Mouse (Mus musculus) intestine, embryonic 14.5 days (tissue): Measurements from ENCODE around the gene Arrdc1. TPM values are rescaled to one million over a fixed set of nuclear protein-coding genes. Genes with fewer than 3 reads are reported as not detected.

Experiments
- ATAC-seq: fragments of 200-750 bp; cut with Nextera tagmentation; replicated peaks from 2 replicates; pipeline ENCODE4 v1.8.0; 2017; ENCODE audit warnings: low read depth, moderate number of reproducible peaks, moderate TSS enrichment, moderate library complexity; ENCODE audit not compliant: low FRiP score, low TSS enrichment
- DNase-seq: peaks from one replicate; pipeline ENCODE4 v3.0.0-alpha.2; 2018; ENCODE audit warnings: low spot score
- H3K27ac ChIP-seq: fragments of 300-500 bp; sonication (generic); 2 replicates; pipeline ENCODE4 v1.5.1; 2014; ENCODE audit warnings: low read depth, mild to moderate bottlenecking, control low read depth
- H3K27me3 ChIP-seq: fragments of 300-500 bp; sonication (generic); replicated peaks from 2 replicates; pipeline ENCODE4 v1.6.1; 2014; ENCODE audit warnings: low read length, control low read depth; ENCODE audit not compliant: control insufficient read depth, insufficient read depth
- H3K36me3 ChIP-seq: fragments of 300-500 bp; sonication (generic); 2 replicates; pipeline ENCODE4 v1.6.1; 2014; ENCODE audit warnings: low read length, control low read depth; ENCODE audit not compliant: control insufficient read depth, insufficient read depth
- H3K4me1 ChIP-seq: fragments of 300-500 bp; sonication (generic); replicated peaks from 2 replicates; pipeline ENCODE4 v1.6.1; 2014; ENCODE audit warnings: low read length, control low read depth, mixed read lengths; ENCODE audit not compliant: control insufficient read depth, insufficient read depth
- H3K4me2 ChIP-seq: fragments of 300-500 bp; sonication (generic); 2 replicates; pipeline ENCODE4 v1.6.1; 2014; ENCODE audit warnings: low read length
- H3K4me3 ChIP-seq: fragments of 300-500 bp; sonication (generic); 2 replicates; pipeline ENCODE4 v1.5.1; 2014; ENCODE audit warnings: low read depth, low read length, control low read depth, mixed read lengths
- H3K9ac ChIP-seq: fragments of 300-500 bp; sonication (generic); 2 replicates; pipeline ENCODE4 v1.6.1; 2014; ENCODE audit warnings: mild to moderate bottlenecking, low read length
- H3K9me3 ChIP-seq: fragments of 300-500 bp; sonication (generic); 2 replicates; pipeline ENCODE4 v1.6.1; 2016; ENCODE audit warnings: low read length, control low read depth; ENCODE audit not compliant: control insufficient read depth
- WGBS: fragments of 180-500 bp; shearing (Covaris S2); extraction: QIAGEN DNeasy Blood & Tissue Kit; methylation state at CpG from one replicate; pipeline ENCODE4 v1.1.7; 2014; 5-methylcytosine and 5-hydroxymethylcytosine counted together
- polyA plus RNA-seq: library from polyadenylated mRNA; unstranded; fragments of >200 nt; fragmentation: Nextera tagmentation; extraction: Ambion mirVana; gene quantifications from 2 replicates; pipeline ENCODE4 v1.2.1, GENCODE M21; 2014

The Arrdc1 gene
- polyA plus RNA-seq, 1 experiment from 2014 or later, result 72.8 TPM

DNA sequence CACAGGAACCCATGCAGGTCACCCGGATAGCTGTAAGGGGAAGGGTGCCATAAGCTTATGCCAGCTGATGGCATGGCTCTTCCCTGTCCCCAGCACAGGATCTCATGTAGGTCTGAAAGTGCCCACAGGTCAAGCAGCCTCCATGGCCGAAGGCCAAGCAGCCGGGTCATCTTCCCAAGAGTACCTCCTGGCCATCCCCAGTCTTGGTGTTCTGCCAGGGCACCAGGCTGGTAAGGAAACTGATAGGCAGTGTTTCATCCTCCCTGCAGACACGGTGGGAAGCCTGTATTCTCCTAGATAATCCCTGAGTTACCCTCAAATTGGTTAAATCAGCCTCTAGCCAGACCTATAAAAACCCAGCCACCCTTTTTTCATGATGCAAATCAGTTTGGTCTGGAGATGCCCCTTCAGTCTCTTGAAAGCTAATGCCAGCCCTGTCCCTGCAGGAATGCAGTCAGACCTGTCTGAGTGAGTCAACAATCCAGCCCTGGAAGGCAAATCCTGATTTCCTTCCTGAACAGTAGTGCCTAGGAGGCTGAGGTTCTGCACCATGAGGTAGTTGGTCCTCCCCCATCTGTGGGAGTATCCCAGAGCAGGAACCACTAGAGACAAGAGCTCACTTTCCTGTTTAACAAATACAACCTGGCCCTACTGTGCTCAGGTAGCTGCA, 7.1 kb downstream of the Arrdc1 start:
- H3K4me3 ChIP-seq, result no peak overlapping the region

GRCm38 (mm10) chr2:24926965-24927358, 8.1 kb downstream of the Arrdc1 start:
- Histone ChIP-seq H3K4me2 (no peak overlapping the region), H3K36me3 (no peaks in the 10 kb centered on the region), H3K9me3 (no peaks in the 10 kb centered on the region), H3K9ac (no peak overlapping the region), H3K4me3 (no peak overlapping the region), H3K27ac (no peak overlapping the region), H3K27me3 (no peaks in the 10 kb centered on the region), H3K4me1 (no peaks in the 10 kb centered on the region; the same call in 1 of the 2 replicates)
- 60% methylated on average over 7 of the region's 7 CpGs for WGBS
- DNase-seq (no peak), ATAC-seq (no peak)

More for the DNA sequence above, 7.1 kb downstream of the Arrdc1 start:
- 60% methylated on average over 4 of the region's 4 CpGs for WGBS
- ATAC-seq (peak; percentile 82), DNase-seq (peak; percentile 61)
- Histone ChIP-seq H3K9me3 (no peaks in the 10 kb centered on the region), H3K4me2 (peak overlapping the region; percentile 7; the same call in 1 of the 2 replicates), H3K36me3 (no peaks in the 10 kb centered on the region), H3K27me3 (no peaks in the 10 kb centered on the region), H3K27ac (peak overlapping the region; percentile 60), H3K4me1 (no peaks in the 10 kb centered on the region; the same call in 1 of the 2 replicates), H3K9ac (no peak overlapping the region)

- DNase-seq (no peak), ATAC-seq (no peak)
- Histone ChIP-seq H3K27ac (no peak overlapping the region), H3K9me3 (no peaks in the 10 kb centered on the region), H3K36me3 (no peaks in the 10 kb centered on the region), H3K4me3 (no peak overlapping the region), H3K4me1 (no peaks in the 10 kb centered on the region; the same call in 1 of the 2 replicates), H3K27me3 (no peaks in the 10 kb centered on the region), H3K9ac (no peak overlapping the region), H3K4me2 (no peak overlapping the region)
- WGBS, result 87% methylated on average over 9 of the region's 9 CpGs
Measured at GRCm38 (mm10) chr2:24926345-24926964, 8.6 kb downstream of the Arrdc1 start.

GRCm38 (mm10) chr2:24925284-24925683, 9.8 kb downstream of the Arrdc1 start:
- Histone ChIP-seq H3K36me3 (no peaks in the 10 kb centered on the region), H3K4me2 (no peak overlapping the region), H3K9ac (no peak overlapping the region), H3K9me3 (no peaks in the 10 kb centered on the region), H3K27ac (no peak overlapping the region), H3K4me1 (no peaks in the 10 kb centered on the region; the same call in 1 of the 2 replicates), H3K4me3 (no peak overlapping the region), H3K27me3 (no peaks in the 10 kb centered on the region)
- ATAC-seq (no peak), DNase-seq (no peak)
- 84% methylated on average over 8 of the region's 8 CpGs for WGBS

DNA sequence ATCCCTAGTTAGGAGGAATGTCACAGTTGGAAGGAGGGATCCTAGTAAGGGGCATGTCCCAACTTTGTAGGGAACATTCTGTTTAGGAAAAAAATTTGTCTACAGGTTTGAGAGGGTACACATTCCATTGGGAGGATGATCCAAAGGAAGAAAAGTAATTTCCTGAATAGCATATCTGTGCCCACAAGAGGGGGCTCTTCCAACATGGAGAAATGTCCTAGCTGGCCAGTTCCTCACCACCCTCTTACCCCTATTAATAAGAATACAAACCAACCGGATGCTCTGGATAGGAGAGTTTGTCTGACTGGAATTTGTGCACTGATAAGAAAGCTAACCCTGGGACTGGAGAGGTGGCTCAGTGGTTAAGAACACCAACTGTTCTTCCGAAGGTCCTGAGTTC, 11.5 kb downstream of the Arrdc1 start:
- 52% methylated on average over 2 of the region's 2 CpGs for WGBS
- Histone ChIP-seq H3K4me2 (no peak overlapping the region), H3K27me3 (no peaks in the 10 kb centered on the region), H3K27ac (no peak overlapping the region), H3K9ac (no peak overlapping the region), H3K4me1 (no peaks in the 10 kb centered on the region; the same call in 1 of the 2 replicates), H3K4me3 (no peak overlapping the region), H3K36me3 (no peaks in the 10 kb centered on the region), H3K9me3 (no peaks in the 10 kb centered on the region)
- no peak for DNase-seq
- ATAC-seq, result no peak

GRCm38 (mm10) chr2:24919839-24920175, 15.2 kb downstream of the Arrdc1 start:
- H3K9ac ChIP-seq, result peak overlapping the region; percentile 98
- DNase-seq (no peak), ATAC-seq (peak; percentile 57)
- no peaks in the 10 kb centered on the region for H3K36me3 ChIP-seq
- no peaks in the 10 kb centered on the region for H3K9me3 ChIP-seq
- H3K27ac ChIP-seq, result peak overlapping the region; percentile 95
- peak overlapping the region; percentile 94 for H3K4me3 ChIP-seq
- WGBS, result 11% methylated on average over 8 of the region's 8 CpGs
- H3K4me2 ChIP-seq, result peak overlapping the region; percentile 61
- H3K4me1 ChIP-seq, result peaks cover 11% of the 10 kb centered on the region
- no peaks in the 10 kb centered on the region for H3K27me3 ChIP-seq

DNA sequence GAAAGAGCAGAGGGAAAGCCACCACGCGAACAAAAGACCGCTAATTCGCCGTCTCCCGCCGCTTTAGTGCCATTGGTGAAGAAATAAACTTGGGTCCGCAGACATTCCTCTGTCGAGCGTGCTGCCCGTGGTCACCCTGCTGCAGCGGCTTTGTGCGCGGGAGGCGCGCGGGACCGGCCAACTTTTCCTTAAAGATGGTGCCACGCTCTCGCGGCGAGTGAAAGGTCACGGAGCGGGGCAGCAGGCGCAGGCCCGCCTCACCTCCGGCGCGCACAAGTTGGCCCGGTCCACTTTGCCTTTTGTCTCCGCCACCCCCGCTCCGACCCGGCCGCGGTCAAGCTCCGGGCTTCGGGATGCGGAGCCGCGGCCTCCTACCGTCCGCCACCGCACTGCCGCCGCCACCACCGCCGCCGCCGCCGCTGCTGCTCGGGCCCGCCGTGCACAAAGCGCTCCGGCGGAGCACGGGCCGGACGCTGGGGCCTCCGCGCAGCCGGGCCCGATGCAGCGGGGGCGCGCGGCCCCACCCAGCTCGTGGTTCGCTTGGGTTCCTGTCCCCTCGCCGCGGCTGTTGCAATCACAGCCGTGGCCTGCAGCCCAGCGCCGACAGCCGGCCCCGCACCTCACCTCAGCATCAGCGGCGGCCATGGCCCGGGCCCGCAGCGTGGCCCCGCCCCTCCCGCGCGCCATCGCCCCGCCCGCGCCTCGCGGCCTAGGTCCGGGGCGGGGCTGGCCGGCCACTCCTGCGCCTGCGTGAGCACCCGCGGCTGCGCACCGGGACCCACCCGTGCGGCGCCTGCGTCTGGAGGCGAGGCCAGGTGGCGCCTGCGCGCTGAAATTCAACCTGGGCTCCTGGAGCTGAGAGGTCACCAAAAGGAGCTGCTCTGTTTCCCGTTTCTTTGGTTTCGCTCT, 15.9 kb downstream of the Arrdc1 start, which contains the start of gene Ehmt1:
TSS of gene Ehmt1 (minus strand) at position 685 of the 909 bp plus-strand sequence.
- peak within 1 kb of the TSS; percentile 95 for H3K27ac ChIP-seq
- no peaks in the 10 kb centered on the region for H3K9me3 ChIP-seq
- H3K36me3 ChIP-seq, result no peaks in the 10 kb centered on the region
- peak within 1 kb of the TSS; percentile 94 for H3K4me3 ChIP-seq
- peak within 1 kb of the TSS; percentile 61 for H3K4me2 ChIP-seq
- WGBS, result under 1% methylated on average over 98 of the region's 112 CpGs
- H3K9ac ChIP-seq, result peak within 1 kb of the TSS; percentile 98
- peak; percentile 88 for DNase-seq
- no peaks in the 10 kb centered on the region for H3K27me3 ChIP-seq
- peak; percentile 97 for ATAC-seq
- H3K4me1 ChIP-seq, result peaks cover 11% of the 10 kb centered on the region

DNA sequence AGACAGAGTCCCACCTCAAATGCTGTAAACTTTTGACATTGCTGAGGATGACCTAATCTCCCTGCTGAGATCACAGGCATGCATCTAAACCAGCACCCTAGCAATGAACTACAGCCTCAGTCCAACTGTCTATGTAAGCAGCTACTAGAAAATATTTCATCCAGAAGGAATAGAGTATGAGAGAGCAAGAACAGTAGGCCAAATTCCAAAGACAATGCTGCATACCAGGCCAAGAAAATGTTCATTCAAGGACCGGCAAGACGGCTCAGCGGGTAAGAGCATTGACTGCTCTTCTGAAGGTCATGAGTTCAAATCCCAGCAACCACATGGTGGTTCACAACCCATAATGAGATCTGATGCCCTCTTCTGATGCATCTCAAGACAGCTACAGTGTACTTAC, 20.3 kb downstream of the Arrdc1 start:
- Histone ChIP-seq H3K27me3 (no peaks in the 10 kb centered on the region), H3K4me2 (no peak overlapping the region), H3K4me1 (peaks cover 11% of the 10 kb centered on the region), H3K9me3 (no peaks in the 10 kb centered on the region), H3K27ac (no peak overlapping the region), H3K36me3 (peaks cover 13% of the 10 kb centered on the region), H3K9ac (no peak overlapping the region), H3K4me3 (no peak overlapping the region)
- no peak for DNase-seq
- WGBS, result 91% methylated on average over 3 of the region's 3 CpGs
- ATAC-seq, result no peak
